Mouse (Mus musculus) gastrocnemius, postnatal 14 days (tissue): ENCODE data around the gene Tmem116. TPM values are rescaled to one million over a fixed set of nuclear protein-coding genes. Genes with fewer than 3 reads are reported as not detected.

Source experiments
- total RNA-seq, 2 experiments: library from RNA; stranded (reverse); gene quantifications; 2 replicates each; pipeline ENCODE4 v1.2.3; 2021

Tmem116 gene
- total RNA-seq, 2 experiments from 2014 or later: 4.4 to 4.8 TPM

Other genes starting within 250 kb of the Tmem116 start
- 100 to 1,000 TPM; 596 to 649 TPM for gene Rpl6, start 247.4 kb upstream of the Tmem116 start, total RNA-seq
- 10 to 100 TPM; 11.3 to 11.5 TPM for gene Hectd4, start 231.7 kb upstream of the Tmem116 start, total RNA-seq
- 10 to 100 TPM; 34.9 to 35.5 TPM for gene Trafd1, start 66.3 kb upstream of the Tmem116 start, total RNA-seq
- 10 to 100 TPM; 19.9 to 20.5 TPM for gene Naa25, start 54.0 kb upstream of the Tmem116 start, total RNA-seq
- 10 to 100 TPM; 50.7 to 61.3 TPM for gene Erp29, start 613 bp downstream of the Tmem116 start, total RNA-seq
- gene Adam1b, start 51.5 kb downstream of the Tmem116 start, total RNA-seq: not detected
- gene Adam1a, start 93.6 kb downstream of the Tmem116 start, total RNA-seq: 1 to 10 TPM; 1.5 TPM
- gene Gm42878, start 93.6 kb downstream of the Tmem116 start, total RNA-seq: not detected
- 10 to 100 TPM; 57.3 to 64.1 TPM for gene Mapkapk5, start 94.0 kb downstream of the Tmem116 start, total RNA-seq
- 100 to 1,000 TPM; 104 to 113 TPM for gene Aldh2, start 141.9 kb downstream of the Tmem116 start, total RNA-seq
- gene Acad12, start 167.0 kb downstream of the Tmem116 start, total RNA-seq: 10 to 100 TPM; 13.3 to 14.8 TPM
- 1 to 10 TPM; 4.5 to 9.4 TPM for gene Acad10, start 208.6 kb downstream of the Tmem116 start, total RNA-seq
- 10 to 100 TPM; 22.9 to 25.1 TPM for gene Brap, start 208.7 kb downstream of the Tmem116 start, total RNA-seq